29 mouse cellular contexts compared by ENCODE assay signal in genomic region chr6:84154508-84154907, GRCm38 (mm10).
DNase-seq lines count a peak whose midpoint lies in the region; ATAC-seq lines count a peak whose summit lies in the region.
"Had no signal": no experiment of that assay in that cellular context is flagged by ENCODE, and none has a peak within 500 bp of the region (broad histone marks: within the 10 kb centered on the region; RNA-seq: fewer than 3 reads in every experiment).

No protein-coding gene starts in this region.

- peaks cover 21% of the 10 kb centered on the region for H3K36me3 ChIP-seq in heart, embryonic 12.5 days
- peaks cover 4% of the 10 kb centered on the region; the same call in 1 of the 2 replicates for H3K36me3 ChIP-seq in heart, embryonic 15.5 days
- no peaks in the 10 kb centered on the region for H3K36me3 ChIP-seq in intestine, embryonic 16.5 days (ENCODE audit: control insufficient read depth, insufficient read depth, low read length)
- no peaks in the 10 kb centered on the region for H3K36me3 ChIP-seq in forebrain, embryonic 16.5 days (ENCODE audit: control insufficient read depth, insufficient read depth)
- H3K36me3 ChIP-seq: embryonic facial prominence, embryonic 12.5 days; G1E; hindbrain, embryonic 10.5 days; hindbrain, embryonic 15.5 days; kidney, embryonic 15.5 days; liver, embryonic 13.5 days; neural tube, embryonic 15.5 days had no signal

- peak; percentile 78 for DNase-seq in adrenal gland, adult 2 months
- no peak for DNase-seq in adrenal gland, postnatal 25 days
- DNase-seq in heart, adult 8-10 months (ENCODE audit: low spot score): peak; percentile 32
- peak; percentile 66 for DNase-seq in adrenal gland, adult 8-10 months
- DNase-seq: cerebellum, adult 11-12 months; cerebellum, adult 9-11 months; embryo, embryonic 11 days; kidney, adult 18-20 months; kidney, postnatal 25 days; liver, embryonic 13.5 days; lung, adult 18-20 months; midbrain, embryonic 14.5 days; right cerebral cortex, adult 18-20 months; spleen, adult 18-20 months; thymus, postnatal 25 days had no signal

- WGBS in heart, embryonic 12.5 days: 61% methylated on average over 2 of the region's 2 CpGs
- 74% methylated on average over 2 of the region's 2 CpGs for WGBS in heart, embryonic 15.5 days
- WGBS in intestine, embryonic 16.5 days: 91% methylated on average over 2 of the region's 2 CpGs
- WGBS in forebrain, embryonic 16.5 days: 94% methylated on average over 2 of the region's 2 CpGs

- H3K4me3 ChIP-seq in heart, embryonic 12.5 days: no peak overlapping the region
- no peak overlapping the region for H3K4me3 ChIP-seq in heart, embryonic 15.5 days
- H3K4me3 ChIP-seq in intestine, embryonic 16.5 days (ENCODE audit: low read length): no peak overlapping the region
- H3K4me3 ChIP-seq in forebrain, embryonic 16.5 days (replicated peaks; ENCODE audit: low read length): no peak overlapping the region
- H3K4me3 ChIP-seq: embryonic facial prominence, embryonic 12.5 days; hindbrain, embryonic 10.5 days; hindbrain, embryonic 15.5 days; kidney, embryonic 15.5 days; liver, embryonic 13.5 days; neural tube, embryonic 15.5 days had no signal

- no peak overlapping the region for H3K27ac ChIP-seq in heart, embryonic 12.5 days (ENCODE audit: poor library complexity, severe bottlenecking)
- H3K27ac ChIP-seq in heart, embryonic 15.5 days: peak overlapping the region; percentile 7; the same call in 1 of the 2 replicates
- no peak overlapping the region for H3K27ac ChIP-seq in intestine, embryonic 16.5 days (ENCODE audit: low read length)
- no peak overlapping the region for H3K27ac ChIP-seq in forebrain, embryonic 16.5 days (ENCODE audit: low read length)
- H3K27ac ChIP-seq: embryonic facial prominence, embryonic 12.5 days; hindbrain, embryonic 10.5 days; hindbrain, embryonic 15.5 days; kidney, embryonic 15.5 days; liver, embryonic 13.5 days; macrophage; neural tube, embryonic 15.5 days had no signal

- no peaks in the 10 kb centered on the region for H3K9me3 ChIP-seq in heart, embryonic 12.5 days (replicated peaks)
- H3K9me3 ChIP-seq in heart, embryonic 15.5 days (replicated peaks): no peaks in the 10 kb centered on the region
- H3K9me3 ChIP-seq in intestine, embryonic 16.5 days (ENCODE audit: control insufficient read depth, low read length): no peaks in the 10 kb centered on the region
- no peaks in the 10 kb centered on the region for H3K9me3 ChIP-seq in forebrain, embryonic 16.5 days (ENCODE audit: control insufficient read depth, low read length)
- H3K9me3 ChIP-seq: embryonic facial prominence, embryonic 12.5 days; G1E; hindbrain, embryonic 10.5 days; hindbrain, embryonic 15.5 days; kidney, embryonic 15.5 days; liver, embryonic 13.5 days; neural tube, embryonic 15.5 days had no signal

- no peak overlapping the region for H3K4me2 ChIP-seq in heart, embryonic 12.5 days
- no peak overlapping the region for H3K4me2 ChIP-seq in heart, embryonic 15.5 days
- no peak overlapping the region for H3K4me2 ChIP-seq in intestine, embryonic 16.5 days (ENCODE audit: low read depth, low read length)
- no peak overlapping the region for H3K4me2 ChIP-seq in forebrain, embryonic 16.5 days (ENCODE audit: low read length)
- H3K4me2 ChIP-seq: embryonic facial prominence, embryonic 12.5 days; hindbrain, embryonic 15.5 days; kidney, embryonic 15.5 days; liver, embryonic 13.5 days; neural tube, embryonic 15.5 days had no signal

- H3K4me1 ChIP-seq in heart, embryonic 12.5 days (replicated peaks): peaks cover 27% of the 10 kb centered on the region
- H3K4me1 ChIP-seq in heart, embryonic 15.5 days (replicated peaks): peaks cover 22% of the 10 kb centered on the region
- H3K4me1 ChIP-seq in intestine, embryonic 16.5 days (ENCODE audit: control insufficient read depth, insufficient read depth, low read length): no peaks in the 10 kb centered on the region
- no peaks in the 10 kb centered on the region for H3K4me1 ChIP-seq in forebrain, embryonic 16.5 days (replicated peaks; ENCODE audit: control insufficient read depth, insufficient read depth, low read length)
- H3K4me1 ChIP-seq: hindbrain, embryonic 15.5 days; liver, embryonic 13.5 days; neural tube, embryonic 15.5 days had no signal

- H3K27me3 ChIP-seq in heart, embryonic 12.5 days (replicated peaks): no peaks in the 10 kb centered on the region
- H3K27me3 ChIP-seq in heart, embryonic 15.5 days: no peaks in the 10 kb centered on the region
- H3K27me3 ChIP-seq in intestine, embryonic 16.5 days (replicated peaks; ENCODE audit: control insufficient read depth, insufficient read depth, low read length): no peaks in the 10 kb centered on the region
- no peaks in the 10 kb centered on the region for H3K27me3 ChIP-seq in forebrain, embryonic 16.5 days (replicated peaks; ENCODE audit: control insufficient read depth, insufficient read depth, low read length)
- H3K27me3 ChIP-seq: embryonic facial prominence, embryonic 12.5 days; hindbrain, embryonic 15.5 days; kidney, embryonic 15.5 days; liver, embryonic 13.5 days; neural tube, embryonic 15.5 days had no signal

- no peak for ATAC-seq in heart, embryonic 12.5 days (ENCODE audit: insufficient number of reproducible peaks, low FRiP score)
- no peak for ATAC-seq in heart, embryonic 15.5 days (replicated peaks; ENCODE audit: insufficient number of reproducible peaks, insufficient read depth, low FRiP score, low read depth)
- no peak for ATAC-seq in intestine, embryonic 16.5 days
- ATAC-seq in forebrain, embryonic 16.5 days: no peak
- ATAC-seq: forebrain, embryonic 14.5 days; inflammation-experienced regulatory T-cells, adult 6 months; lung, postnatal 0 days had no signal

- no peak overlapping the region for H3K9ac ChIP-seq in heart, embryonic 12.5 days
- no peak overlapping the region for H3K9ac ChIP-seq in heart, embryonic 15.5 days
- no peak overlapping the region for H3K9ac ChIP-seq in intestine, embryonic 16.5 days (ENCODE audit: low read depth, low read length)
- no peak overlapping the region for H3K9ac ChIP-seq in forebrain, embryonic 16.5 days (replicated peaks; ENCODE audit: low read depth, low read length)
- H3K9ac ChIP-seq: embryonic facial prominence, embryonic 12.5 days; hindbrain, embryonic 15.5 days; kidney, embryonic 15.5 days; liver, embryonic 13.5 days; neural tube, embryonic 15.5 days had no signal
